Mouse (Mus musculus): ENCODE results near the gene Samd7.
"Not testable (repeated sequence)": the region's sequence is repeated elsewhere in the genome, so short reads cannot be mapped to it uniquely, and the experiment has no call there.

Gene Samd7

GRCm38 (mm10) chr3:30746006-30746405, at the start of gene Samd7:
TSS of gene Samd7 (plus strand) at chr3:30746293.
- no peak for DNase-seq (ENCODE audit: low read depth, low spot score)

GRCm38 (mm10) chr3:30696346-30696745, 49.7 kb upstream of the Samd7 start:
- DNase-seq (ENCODE audit: low read depth, low spot score) = peak; percentile 35

- no peak for DNase-seq (ENCODE audit: low read depth, low spot score)
Observed at GRCm38 (mm10) chr3:30697891-30698290, 48.2 kb upstream of the Samd7 start.

- not testable (repeated sequence) for DNase-seq (ENCODE audit: low read depth, low spot score)
Observed at GRCm38 (mm10) chr3:30699711-30700505, 46.2 kb upstream of the Samd7 start, which contains the start of gene Lrrc31. TSS of gene Lrrc31 (minus strand) at chr3:30699843.

GRCm38 (mm10) chr3:30705977-30706376, 40.1 kb upstream of the Samd7 start:
- no peak for DNase-seq (ENCODE audit: low read depth, low spot score)

GRCm38 (mm10) chr3:30706614-30707276, 39.3 kb upstream of the Samd7 start:
- peak; percentile 6 for DNase-seq (ENCODE audit: low read depth, low spot score)

- DNase-seq (ENCODE audit: low read depth, low spot score) = no peak
Observed at GRCm38 (mm10) chr3:30710191-30710590, 35.9 kb upstream of the Samd7 start.

GRCm38 (mm10) chr3:30713334-30713733, 32.8 kb upstream of the Samd7 start:
- no peak for DNase-seq (ENCODE audit: low read depth, low spot score)

- DNase-seq (ENCODE audit: low read depth, low spot score) = no peak
Observed at GRCm38 (mm10) chr3:30718649-30719048, 27.4 kb upstream of the Samd7 start.

GRCm38 (mm10) chr3:30722036-30722435, 24.1 kb upstream of the Samd7 start:
- no peak for DNase-seq (ENCODE audit: low read depth, low spot score)

- no peak for DNase-seq (ENCODE audit: low read depth, low spot score)
Observed at GRCm38 (mm10) chr3:30722461-30722860, 23.6 kb upstream of the Samd7 start.

GRCm38 (mm10) chr3:30723179-30723578, 22.9 kb upstream of the Samd7 start:
- no peak for DNase-seq (ENCODE audit: low read depth, low spot score)

- no peak for DNase-seq (ENCODE audit: low read depth, low spot score)
Observed at GRCm38 (mm10) chr3:30724105-30724824, 21.8 kb upstream of the Samd7 start.

- DNase-seq (ENCODE audit: low read depth, low spot score) = no peak
Observed at GRCm38 (mm10) chr3:30724848-30725465, 21.1 kb upstream of the Samd7 start.

- no peak for DNase-seq (ENCODE audit: low read depth, low spot score)
Observed at GRCm38 (mm10) chr3:30725514-30725913, 20.6 kb upstream of the Samd7 start.

- DNase-seq (ENCODE audit: low read depth, low spot score) = no peak
Observed at GRCm38 (mm10) chr3:30727209-30727608, 18.9 kb upstream of the Samd7 start.

GRCm38 (mm10) chr3:30729046-30729445, 17.0 kb upstream of the Samd7 start:
- no peak for DNase-seq (ENCODE audit: low read depth, low spot score)

- no peak for DNase-seq (ENCODE audit: low read depth, low spot score)
Observed at GRCm38 (mm10) chr3:30736809-30737208, 9.3 kb upstream of the Samd7 start.

- DNase-seq (ENCODE audit: low read depth, low spot score) = no peak
Observed at GRCm38 (mm10) chr3:30741306-30741705, 4.8 kb upstream of the Samd7 start.

GRCm38 (mm10) chr3:30742891-30743290, 3.2 kb upstream of the Samd7 start:
- DNase-seq (ENCODE audit: low read depth, low spot score) = no peak

GRCm38 (mm10) chr3:30748316-30748715, 2.2 kb downstream of the Samd7 start:
- no peak for DNase-seq (ENCODE audit: low read depth, low spot score)

- DNase-seq (ENCODE audit: low read depth, low spot score) = no peak
Observed at GRCm38 (mm10) chr3:30754696-30755095, 8.6 kb downstream of the Samd7 start.

Data from c-Kit-negative CD71-positive TER-119-positive erythroid progenitor cells, embryonic 14.5 days (primary cell).